Mouse (Mus musculus): ENCODE results near the gene Map3k12. TPM values are rescaled to one million over a fixed set of nuclear protein-coding genes. Genes with fewer than 3 reads are reported as not detected.

The Map3k12 gene
- total RNA-seq (2021) = 1 to 10 TPM; 3.5 to 3.6 TPM

DNA sequence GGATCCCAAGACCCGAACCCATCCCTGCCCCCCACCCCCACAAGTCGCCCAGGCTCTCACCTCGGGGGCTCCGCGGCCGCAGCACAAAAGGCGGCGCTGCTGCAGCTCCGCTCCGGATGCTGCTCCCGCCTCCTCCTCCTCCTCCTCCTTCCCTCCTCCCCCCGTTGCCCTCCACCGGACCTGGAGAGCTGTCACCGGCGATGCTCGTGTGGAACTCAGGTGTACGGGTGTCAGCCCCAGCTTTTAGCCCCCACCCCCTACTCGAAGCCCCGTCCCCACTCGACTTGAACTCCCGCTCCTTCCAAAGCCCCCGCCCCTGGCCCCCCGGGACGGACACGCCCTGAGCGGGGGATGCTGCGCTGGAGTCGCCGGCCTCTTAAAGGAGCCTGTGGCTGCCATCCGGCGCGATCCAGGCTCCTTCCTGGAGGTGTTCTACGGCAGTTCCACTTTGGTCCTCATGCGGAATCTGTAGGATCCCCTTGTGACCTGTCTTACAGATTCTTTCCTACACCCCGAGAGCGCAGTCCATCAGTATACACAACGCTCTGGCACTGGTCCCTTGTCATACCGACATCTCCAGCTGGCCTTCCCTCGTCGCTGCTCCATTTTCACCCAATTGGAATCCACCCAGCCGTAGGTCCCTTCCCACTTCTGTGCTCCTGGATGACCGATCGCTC, at the start of gene Map3k12:
Map3k12 (minus strand) TSS at position 337 of the 677 bp plus-strand sequence.
- peak; percentile 74 to 85 for DNase-seq
- intact Hi-C loops (cut with DNase I) = loop anchor here (5.0 kb wide), 1 partner anchor 270 kb away; no protein-coding TSS in a partner anchor

DNA sequence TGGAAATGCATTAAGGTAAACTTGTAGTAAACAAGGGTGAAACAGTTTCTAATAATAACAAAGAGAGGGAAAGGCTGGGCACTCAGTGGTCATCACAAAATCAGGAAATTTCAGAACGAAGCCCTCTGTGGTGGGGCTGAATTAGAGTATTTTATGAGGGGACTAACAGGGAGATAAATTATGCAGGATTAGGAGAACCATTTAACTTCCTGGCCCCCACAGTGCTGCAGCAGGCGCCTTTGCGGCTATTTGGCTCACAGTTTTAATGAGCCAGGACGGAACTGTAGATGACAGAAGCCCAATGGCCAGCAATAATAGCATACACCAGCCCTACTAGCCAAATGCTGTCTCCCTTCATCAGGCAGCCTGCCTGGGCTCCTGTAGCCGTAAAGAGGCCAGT, 46.8 kb upstream of the Map3k12 start:
- DNase-seq = no peak
- intact Hi-C loops (cut with DNase I) = no loop called here

DNA sequence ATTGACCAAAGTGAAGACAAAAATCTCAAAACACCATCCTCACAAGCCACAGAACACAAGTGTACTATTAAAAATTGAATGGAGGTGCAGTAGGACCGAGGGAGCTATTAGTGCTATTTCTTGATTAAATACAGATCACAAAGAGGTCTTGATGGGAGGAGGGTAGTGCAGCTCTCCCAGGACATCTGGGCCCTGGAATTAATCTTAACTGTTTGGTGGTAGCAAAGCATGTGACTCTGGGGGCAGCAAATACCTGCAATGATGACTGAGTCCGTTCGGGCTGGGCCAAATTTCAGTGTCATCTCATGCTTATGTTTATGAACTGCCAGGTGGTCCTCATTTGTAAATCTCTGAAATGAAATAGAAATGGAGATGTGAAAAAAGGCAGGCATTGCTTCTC, 46.2 kb upstream of the Map3k12 start:
- intact Hi-C loops (cut with DNase I) = no loop called here
- DNase-seq = no peak

DNA sequence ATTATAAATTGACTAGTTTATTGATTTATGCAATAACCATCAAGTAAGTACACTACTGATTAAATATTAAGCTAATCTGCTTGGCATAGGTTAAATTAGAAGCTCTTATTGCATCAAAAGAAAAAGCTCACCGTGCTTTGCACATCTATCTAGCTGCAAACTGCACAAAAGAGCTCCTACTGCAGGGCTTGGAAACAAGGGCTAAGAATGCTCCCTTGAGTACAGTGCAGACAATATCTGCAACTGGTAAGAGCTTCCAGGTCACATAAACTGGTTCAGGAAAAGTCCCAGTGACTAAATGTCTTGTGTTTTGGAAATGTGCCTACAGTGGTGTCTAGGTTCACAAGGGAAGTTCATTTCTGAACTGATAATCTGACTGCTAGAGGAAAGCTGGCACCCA, 45.6 kb upstream of the Map3k12 start:
- DNase-seq = no peak
- intact Hi-C loops (cut with DNase I) = no loop called here

DNA sequence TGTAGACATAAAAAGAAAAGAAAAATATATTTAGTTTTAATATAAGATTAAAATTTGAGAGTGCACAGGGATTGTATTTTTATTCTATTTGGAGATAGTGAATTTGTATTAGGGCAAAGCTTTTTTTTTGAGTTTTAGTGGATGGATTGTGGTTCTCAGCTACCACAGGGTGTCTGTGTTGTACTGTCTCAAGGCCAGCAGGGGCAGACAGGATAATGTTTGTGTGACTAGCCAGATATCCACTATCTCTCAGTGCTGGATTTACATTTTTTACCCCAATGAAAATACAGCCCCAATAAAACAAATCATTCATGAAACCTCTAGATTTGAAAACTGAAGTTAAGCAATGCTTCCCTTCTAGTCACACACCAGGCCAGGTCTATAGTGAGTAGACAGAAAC, 40.7 kb upstream of the Map3k12 start:
- DNase-seq = no peak
- intact Hi-C loops (cut with DNase I) = loop anchor here (5.0 kb wide), 1 partner anchor 110 kb away; no protein-coding TSS in a partner anchor

DNA sequence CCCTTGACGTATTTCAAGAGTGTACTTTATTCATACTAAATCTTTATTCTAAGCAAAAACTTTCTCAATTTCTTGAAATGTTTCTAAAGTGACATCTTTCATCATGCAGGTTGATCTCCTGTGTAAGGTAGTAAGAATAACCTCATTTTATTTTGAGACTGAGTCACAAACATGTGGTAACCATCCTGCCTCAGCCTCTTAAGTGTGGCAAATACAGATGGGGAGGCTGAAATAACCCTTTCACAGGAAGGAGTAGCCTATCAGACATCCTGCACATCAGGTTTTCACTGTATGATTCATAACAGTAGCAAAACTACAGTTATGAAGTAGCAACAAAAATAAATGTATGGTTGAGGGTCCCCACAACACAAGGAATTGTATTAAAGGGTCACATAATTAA, 38.7 kb upstream of the Map3k12 start:
- intact Hi-C loops (cut with DNase I) = loop anchor here (5.0 kb wide), 1 partner anchor 112 kb away; no protein-coding TSS in a partner anchor
- DNase-seq = no peak

DNA sequence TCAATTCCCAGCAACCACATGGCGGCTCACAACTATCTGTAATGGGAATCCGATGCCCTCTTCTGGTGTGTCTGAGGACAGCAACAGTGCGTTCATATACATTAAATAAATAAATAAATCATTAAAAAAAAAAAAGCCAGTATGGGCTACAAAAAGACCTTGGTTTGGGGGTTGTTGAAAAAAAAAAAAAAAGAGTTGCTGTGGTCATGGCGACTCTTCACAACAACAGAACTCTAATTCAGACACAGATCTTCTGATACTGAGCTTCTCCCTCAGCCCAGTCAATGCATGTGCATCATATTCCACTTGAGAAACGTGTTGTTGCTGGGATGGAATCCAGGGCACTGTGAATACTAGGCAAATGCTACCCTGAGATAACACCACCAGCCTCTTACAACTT, 35.7 kb upstream of the Map3k12 start:
- no peak for DNase-seq
- intact Hi-C loops (cut with DNase I) = no loop called here

DNA sequence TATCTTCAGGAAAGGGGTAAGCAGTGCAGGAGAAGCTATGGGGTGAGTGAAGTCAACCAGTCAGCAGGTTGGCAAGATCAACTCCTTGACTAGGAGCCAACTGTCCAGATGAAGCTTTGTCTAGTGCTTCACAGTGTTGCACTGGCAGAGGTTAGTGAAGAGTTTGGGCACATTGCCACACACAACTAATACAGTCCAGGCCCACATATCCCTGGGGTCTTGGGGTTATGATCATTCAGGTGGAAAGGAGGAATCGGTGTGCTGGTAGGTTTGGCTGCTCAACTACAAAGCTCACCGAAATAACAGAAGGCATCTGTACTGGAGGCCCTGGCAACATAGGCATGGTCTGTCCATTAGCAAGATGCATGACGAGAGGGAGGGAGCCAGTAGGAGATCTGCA, 30.6 kb upstream of the Map3k12 start:
- DNase-seq = peak; percentile 21 to 43
- intact Hi-C loops (cut with DNase I) = no loop called here

DNA sequence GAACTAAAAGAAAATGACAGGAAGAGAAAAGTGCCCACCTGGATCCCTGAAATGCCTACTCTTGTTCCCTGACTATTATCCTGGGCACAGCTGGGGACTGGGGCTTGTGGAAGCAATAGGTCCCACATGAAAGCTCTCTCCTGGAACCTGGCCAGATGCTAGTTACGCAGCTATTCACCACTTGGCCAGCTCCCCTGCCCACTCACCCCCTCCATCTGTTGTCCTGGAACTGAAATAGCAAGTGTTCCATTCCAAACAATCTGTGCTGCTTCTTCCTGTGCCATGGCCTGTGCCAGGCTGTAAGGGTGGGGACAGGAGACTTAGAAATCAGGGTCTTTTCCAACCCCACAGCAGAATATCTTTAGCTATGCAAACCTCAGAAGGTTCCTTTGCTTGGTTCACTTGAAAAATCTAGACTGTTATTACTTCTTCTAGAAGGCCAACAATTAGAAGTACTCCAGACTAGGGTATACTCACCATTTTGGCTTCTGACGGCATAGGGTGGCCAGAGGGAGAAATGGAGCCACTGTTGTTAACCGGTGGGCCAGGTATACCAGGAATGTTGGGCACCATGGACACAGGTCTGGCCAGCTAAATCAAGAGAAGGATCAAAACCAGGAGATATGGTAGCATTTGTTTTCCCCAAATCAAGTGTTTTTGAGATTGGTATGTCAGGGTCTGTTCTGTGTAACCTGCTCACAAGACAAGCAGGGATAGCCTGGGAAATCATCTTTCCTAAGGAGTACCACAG, 30.0 kb upstream of the Map3k12 start:
- DNase-seq = peak; percentile 54 to 64
- intact Hi-C loops (cut with DNase I) = no loop called here

DNA sequence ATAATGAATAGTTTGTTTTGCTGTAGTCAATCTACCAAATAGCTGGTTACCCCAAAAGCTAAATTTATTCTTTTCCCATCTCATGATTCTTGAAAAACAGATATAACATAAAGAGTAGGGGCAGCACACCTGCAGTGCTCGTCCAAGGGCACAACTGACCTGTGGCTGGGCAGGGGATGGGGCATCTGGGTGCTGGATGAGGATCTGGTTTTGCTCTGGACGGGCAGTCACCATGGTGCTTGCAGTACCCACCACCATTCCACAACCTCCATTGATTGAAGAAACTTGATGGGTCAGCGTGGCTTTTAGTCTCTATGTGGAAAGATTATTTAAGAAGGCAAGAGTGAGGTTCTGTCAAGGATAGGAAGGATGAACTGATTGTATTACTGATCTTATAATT, 29.4 kb upstream of the Map3k12 start:
- no peak for DNase-seq
- intact Hi-C loops (cut with DNase I) = no loop called here

DNA sequence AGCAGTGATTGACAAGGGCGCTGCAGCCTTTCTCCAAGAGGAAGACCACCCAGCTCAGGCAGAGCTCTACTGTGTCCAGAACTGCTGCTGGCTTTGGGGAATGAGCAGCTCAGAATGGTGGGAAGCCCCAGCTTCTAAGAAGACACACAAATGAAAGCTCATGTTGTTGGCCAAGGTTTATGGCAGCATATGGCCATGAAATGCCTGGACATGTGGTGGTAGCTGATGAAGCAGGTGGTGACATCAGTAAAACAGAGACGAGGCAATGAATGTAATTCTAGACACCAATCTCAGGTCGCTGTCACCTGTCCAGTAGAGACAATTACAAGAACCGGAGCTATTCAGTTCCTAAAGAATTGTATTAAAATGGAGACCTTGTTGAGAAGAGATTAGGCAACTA, 27.9 kb upstream of the Map3k12 start:
- intact Hi-C loops (cut with DNase I) = no loop called here
- DNase-seq = no peak

DNA sequence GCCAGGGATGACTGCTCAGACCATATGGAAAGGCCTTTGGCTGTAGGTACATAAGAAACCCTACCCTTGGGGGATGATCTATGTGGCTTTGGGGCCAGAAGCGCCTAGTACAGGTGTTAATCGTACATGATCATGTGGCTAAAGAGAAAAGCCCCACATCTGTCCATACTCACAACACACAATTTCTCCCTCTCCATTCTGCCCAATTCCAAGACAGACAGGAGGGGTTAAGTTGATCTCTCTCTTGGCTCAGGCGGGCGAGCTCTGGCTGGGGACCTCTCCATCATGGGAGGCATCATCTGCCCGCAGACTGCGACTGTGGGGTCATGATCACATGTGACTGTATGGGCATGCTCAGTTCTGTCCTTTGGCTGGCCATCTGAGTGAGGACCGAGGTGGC, 17.1 kb upstream of the Map3k12 start:
- intact Hi-C loops (cut with DNase I) = no loop called here
- DNase-seq = no peak

DNA sequence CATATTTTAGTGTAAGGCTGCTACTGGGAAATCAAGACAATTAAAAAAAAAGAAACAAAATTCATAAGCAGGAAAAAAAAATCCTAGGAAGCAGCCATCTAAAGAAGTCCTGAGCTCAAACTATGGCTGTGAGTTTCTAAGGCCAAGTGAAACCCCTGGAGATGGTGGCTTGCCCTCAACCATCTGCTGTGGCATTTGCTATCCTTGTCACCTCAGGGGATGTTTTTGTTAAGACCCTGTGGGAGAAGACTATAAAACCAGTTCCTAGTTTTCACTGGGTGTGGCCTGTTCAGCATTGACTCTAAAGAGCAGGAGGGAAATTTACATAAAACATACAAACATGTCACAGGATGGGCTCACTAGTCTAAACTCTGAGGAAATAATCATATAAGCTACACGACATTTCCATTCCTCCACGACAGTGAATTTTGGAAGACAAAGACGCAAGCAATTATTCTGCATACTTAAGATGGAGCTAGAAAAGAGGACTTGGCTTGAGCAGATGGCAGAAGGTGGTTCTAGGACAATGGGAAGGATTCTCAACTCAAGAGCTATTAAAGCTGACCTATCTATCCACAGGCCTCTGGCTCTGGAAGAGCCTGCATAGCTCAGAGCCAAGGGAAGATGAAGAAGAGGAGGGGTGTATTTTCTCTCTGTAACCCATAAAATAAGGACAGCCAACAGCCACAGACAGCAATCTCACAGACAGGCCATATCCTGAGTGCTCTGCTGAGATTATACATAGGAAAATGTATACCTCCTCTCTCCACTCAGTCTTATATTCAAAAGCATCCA, 15.4 kb upstream of the Map3k12 start:
- intact Hi-C loops (cut with DNase I) = no loop called here
- DNase-seq = no peak

DNA sequence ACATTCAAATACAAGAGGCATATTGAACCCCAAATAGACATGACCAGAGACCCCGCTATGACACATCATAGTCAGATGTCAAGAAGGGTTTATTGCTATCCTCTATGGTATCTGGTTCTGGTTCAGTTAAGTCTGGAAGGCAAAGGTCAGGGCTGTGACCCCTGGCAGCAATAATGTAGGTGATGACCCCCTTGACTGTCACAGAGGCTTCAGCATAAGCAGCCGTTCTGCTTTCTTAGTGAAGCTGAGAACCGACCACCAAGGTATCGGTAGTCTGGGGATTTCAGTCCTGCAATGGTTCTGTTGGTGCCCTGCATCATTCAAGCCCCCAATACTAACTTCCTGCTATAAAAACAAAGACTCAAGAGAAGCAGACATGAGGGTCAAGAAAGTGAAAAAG, 14.7 kb upstream of the Map3k12 start:
- intact Hi-C loops (cut with DNase I) = no loop called here
- DNase-seq = no peak

DNA sequence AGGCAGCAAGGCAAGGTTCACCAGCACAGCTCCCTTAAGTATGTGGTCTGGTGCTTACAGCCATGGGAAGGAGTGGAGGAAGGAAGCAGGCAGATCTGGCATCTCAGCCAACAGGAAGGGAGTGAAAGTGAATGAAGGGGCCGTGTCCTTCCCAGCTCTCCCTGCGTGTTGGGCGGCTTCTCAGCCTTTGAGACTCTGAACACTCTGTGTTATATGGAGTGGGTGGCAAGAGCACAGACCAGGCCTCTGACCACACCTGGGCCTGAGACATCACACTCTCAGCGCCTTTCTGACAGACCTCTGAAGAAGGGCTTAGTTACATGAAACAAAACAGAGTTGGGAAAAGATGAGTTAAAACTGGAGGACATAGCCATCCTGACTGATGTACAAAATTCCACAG, 13.7 kb upstream of the Map3k12 start:
- no peak for DNase-seq
- intact Hi-C loops (cut with DNase I) = no loop called here

DNA sequence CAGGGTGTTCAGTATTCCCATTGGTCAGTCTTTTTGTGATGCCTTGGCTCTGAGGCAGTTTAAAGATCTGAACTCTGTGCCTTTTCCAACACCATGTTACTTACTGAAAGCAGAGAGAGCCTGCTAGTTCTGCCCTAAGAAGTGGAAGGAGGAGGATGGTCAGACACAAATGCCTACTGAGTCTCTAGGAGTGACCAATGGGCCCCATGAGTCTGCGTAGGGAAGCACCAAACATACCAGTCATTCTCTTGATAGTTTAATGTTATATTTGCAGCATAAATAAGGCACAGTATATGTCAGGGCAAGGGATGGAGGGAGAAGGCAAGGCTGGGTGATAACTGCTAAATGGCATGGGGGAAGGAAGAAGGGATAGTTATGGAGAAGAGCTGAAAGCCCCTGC, 11.5 kb upstream of the Map3k12 start:
- no peak for DNase-seq
- intact Hi-C loops (cut with DNase I) = no loop called here

DNA sequence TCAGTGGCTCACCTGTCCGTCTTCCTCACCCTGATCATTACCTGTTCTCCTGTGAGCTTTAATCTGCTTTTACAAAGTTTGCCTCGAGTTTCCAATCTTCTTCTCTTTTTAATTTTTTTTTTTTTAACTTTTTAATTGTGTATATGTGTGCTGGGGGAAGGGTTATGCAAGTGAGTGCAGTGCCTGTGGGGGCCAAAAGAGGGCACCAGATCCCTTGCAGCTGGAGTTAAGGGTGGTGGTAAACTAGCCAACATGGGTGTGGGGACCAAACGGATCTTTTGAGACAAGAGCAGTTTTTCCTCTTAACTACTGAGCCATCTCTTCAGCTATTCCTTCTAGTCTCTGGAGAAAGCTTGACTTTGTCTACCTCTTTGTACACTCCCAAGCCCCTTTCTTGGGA, 11.1 kb upstream of the Map3k12 start:
- intact Hi-C loops (cut with DNase I) = no loop called here
- DNase-seq = no peak

DNA sequence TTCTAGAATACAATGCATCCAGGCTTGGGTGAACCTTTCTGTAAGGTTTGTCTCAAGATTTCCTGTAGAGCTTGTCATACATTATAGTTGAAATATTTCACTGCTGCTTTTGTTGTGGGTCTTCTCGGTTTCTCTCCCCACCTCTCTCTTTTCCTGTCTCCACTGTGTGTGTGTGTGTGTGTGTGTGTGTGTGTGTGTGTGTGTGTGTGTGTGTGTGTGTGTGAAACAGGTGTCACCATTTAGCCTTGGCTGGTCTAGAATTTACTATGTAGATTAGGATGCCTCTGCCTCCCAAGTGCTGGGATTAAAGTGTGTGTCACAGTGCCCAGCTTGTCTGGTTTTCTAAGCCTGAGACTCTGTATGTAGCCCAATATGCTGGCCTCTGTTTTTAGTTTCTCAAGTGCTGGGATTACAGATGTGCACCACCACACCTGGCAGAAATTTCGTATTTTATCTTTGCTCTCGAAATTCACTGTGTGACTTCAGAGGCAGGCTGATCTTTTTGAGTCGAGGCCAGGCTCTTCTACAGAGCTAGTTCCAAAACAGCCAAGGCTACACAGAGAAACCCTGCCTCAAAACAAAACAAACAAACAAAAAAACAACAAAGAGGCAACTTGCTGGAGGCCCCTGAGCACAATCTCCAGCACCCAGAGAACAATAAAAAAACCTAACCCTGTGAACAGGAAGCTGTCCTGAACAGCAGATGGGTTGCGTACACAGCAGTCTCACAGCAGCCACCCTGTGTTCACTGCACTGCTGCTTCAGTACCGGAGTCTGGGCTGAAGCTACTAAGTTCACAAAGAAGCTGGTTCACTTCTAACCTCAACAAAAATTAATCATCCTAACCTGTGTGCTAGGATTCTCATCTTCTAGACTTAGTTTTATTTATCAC, 9.5 kb upstream of the Map3k12 start:
- intact Hi-C loops (cut with DNase I) = no loop called here
- no peak for DNase-seq

DNA sequence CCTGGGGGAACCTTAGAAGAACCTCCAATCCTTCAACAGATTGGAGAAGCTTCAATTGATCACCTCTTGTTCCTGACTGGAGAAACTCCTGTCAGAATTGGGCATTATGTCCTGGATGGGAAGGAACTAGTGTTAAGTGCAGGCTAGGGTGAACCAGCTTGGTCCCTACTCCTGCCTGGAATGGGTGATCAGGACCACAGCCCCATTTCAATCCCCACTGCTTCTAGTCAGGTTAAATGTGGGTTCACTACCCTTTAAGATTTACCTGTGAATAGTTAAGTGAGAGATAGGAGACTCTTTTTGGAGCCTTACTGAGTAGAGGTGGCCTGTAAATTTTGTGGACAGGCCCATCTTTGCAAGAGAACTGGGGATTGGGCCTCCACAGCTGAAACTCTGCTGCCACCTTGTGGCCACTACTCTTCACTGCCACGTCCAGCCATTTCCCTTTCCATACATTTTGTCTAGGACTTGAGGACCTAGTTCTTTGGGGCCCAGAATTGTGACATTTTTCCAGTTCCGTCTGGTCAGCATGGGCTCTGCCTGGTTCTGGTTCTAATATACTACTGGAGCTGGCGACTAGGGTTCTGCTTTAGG, 8.1 kb upstream of the Map3k12 start, which contains the start of gene Npff:
Npff (minus strand) TSS at position 51 of the 594 bp plus-strand sequence.
- intact Hi-C loops (cut with DNase I) = loop anchor here (2.0 kb wide), 1 partner anchor 58 kb away; no protein-coding TSS in a partner anchor
- DNase-seq = peak; percentile 75 to 81

DNA sequence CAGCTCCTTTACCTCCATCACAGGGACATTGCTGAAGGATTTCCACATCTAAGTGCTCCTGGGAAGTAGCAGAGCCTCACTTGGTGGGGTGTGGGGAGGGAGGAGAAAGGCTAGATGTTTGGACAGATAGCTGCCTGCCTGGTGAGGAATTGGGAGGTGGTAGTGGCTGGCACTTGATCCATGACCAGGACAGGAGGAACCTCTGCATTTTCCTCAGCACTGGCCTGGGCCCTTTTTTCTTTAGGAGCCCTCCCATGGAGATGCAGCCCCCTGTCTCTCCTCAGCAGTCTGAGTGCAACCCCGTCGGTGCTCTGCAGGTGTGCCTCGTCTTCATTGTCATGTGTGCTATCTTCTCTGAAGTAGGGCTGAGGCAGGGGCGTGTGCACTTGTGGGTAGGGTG, 4.6 kb upstream of the Map3k12 start:
- intact Hi-C loops (cut with DNase I) = no loop called here

More for the DNA sequence above, 4.6 kb upstream of the Map3k12 start:
- no peak for DNase-seq
